Mouse (Mus musculus): ENCODE measurements at regions not wholly inside any gene's neighbourhood (a gene's known extent, or its start where the extent isn't known, plus 50 kb on each side); places are given as distances from the start of the nearest gene placed in this dataset.

GRCm38 (mm10) chr1:128983411-128983810 lies 289.7 kb upstream of the Thsd7b start:
- in situ Hi-C loops (cut with MboI; ENCODE audit: low sequenced_read_pairs) = no loop called here

GRCm38 (mm10) chr1:128975586-128975985 lies 297.5 kb upstream of the Thsd7b start:
- in situ Hi-C loops (cut with MboI; ENCODE audit: low sequenced_read_pairs) = no loop called here

- in situ Hi-C loops (cut with MboI; ENCODE audit: low sequenced_read_pairs) = no loop called here
These were observed 321.7 kb upstream of the Thsd7b start for GRCm38 (mm10) chr1:128951436-128951835.

- in situ Hi-C loops (cut with MboI; ENCODE audit: low sequenced_read_pairs) = no loop called here
These were observed 322.6 kb upstream of the Thsd7b start for GRCm38 (mm10) chr1:128950512-128950911.

GRCm38 (mm10) chr1:128914811-128915210 lies 322.7 kb upstream of the Cxcr4 start:
- in situ Hi-C loops (cut with MboI; ENCODE audit: low sequenced_read_pairs) = no loop called here

DNA sequence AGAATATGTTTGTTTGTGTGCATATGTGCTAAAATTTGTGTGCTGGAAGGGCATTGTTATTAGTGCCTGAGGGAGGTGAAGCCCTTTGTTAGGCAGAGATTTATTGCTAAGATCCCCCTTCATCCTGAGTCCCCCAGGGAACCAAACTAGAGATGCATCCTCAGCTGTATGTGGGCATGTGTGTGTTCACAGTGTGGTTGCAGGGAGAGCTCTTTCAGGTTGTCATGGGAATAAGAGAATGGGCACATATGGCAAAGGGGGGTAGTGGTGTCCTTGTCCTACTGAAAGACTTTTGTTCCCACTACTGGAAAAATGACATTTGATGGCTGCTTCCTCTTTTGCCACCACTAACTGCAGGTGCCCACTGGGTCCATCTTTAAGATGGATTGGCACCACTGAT lies 320.4 kb upstream of the Cxcr4 start:
- in situ Hi-C loops (cut with MboI; ENCODE audit: low sequenced_read_pairs) = no loop called here

DNA sequence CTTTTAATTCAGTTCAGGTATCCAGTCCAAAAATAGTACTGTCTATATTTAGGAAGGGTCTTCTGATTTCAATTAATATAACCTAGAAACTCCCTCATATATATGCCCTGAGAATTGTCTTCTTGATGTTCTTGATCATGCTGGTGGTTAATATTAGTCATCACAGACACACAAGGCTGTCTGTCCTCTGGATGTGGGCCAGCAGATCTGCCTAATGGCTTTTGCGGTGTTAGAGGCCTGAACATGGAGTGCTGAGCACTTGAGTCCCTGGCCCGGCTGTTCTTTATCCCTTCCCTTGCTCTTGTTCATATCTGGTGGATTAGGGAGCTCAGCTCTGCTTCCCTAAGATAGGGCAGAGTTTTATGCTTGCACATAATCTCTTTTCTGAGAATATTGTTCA lies 315.5 kb upstream of the Cxcr4 start:
- in situ Hi-C loops (cut with MboI; ENCODE audit: low sequenced_read_pairs) = no loop called here

- in situ Hi-C loops (cut with MboI; ENCODE audit: low sequenced_read_pairs) = no loop called here
These were observed 305.9 kb upstream of the Cxcr4 start for GRCm38 (mm10) chr1:128898025-128898424.

DNA sequence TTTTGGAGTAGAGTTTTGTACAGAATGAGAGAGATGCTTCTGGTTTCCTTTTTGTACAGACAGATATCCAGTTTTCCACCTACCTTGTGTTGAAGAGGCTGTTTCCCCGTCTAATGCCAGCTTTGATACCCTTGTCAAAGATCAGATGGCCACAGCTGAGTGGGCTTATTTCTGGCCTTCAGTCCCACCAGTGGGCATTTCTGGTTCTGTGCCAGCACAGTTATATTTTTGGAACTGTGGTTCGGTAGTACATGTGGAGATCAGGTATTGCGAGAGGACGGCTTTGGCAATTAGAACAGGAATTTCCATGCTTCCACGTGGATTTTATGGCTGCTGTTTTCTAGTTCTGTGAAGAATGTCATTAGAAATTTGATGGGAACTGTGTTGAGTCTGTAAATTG lies 302.5 kb upstream of the Cxcr4 start:
- in situ Hi-C loops (cut with MboI; ENCODE audit: low sequenced_read_pairs) = no loop called here

GRCm38 (mm10) chr1:128878291-128878690 lies 286.2 kb upstream of the Cxcr4 start:
- in situ Hi-C loops (cut with MboI; ENCODE audit: low sequenced_read_pairs) = no loop called here

- in situ Hi-C loops (cut with MboI; ENCODE audit: low sequenced_read_pairs) = no loop called here
These were observed 283.2 kb upstream of the Cxcr4 start for GRCm38 (mm10) chr1:128875289-128875688.

DNA sequence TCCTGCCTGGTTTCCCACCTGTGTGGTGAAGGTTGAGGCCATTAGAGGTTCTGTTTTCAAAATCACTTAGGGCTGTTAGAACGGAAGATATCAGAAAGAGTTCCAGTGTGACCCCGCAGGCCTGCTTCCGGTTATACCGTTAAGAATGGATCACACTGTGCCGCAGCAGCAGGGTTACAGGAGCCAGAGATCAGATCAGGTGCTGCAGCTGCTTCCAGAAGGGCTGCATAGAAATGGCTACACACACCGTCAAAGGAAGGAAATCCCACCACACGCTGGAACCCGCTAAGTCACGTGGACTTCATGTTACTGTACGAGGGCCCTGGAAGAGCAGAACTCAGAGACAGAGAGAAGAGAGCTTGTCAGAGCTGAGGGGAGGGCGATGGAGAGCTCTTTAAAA lies 282.1 kb upstream of the Cxcr4 start:
- in situ Hi-C loops (cut with MboI; ENCODE audit: low sequenced_read_pairs) = loop anchor here (25.0 kb wide), 1 partner anchor 363 kb away; no protein-coding TSS in a partner anchor

DNA sequence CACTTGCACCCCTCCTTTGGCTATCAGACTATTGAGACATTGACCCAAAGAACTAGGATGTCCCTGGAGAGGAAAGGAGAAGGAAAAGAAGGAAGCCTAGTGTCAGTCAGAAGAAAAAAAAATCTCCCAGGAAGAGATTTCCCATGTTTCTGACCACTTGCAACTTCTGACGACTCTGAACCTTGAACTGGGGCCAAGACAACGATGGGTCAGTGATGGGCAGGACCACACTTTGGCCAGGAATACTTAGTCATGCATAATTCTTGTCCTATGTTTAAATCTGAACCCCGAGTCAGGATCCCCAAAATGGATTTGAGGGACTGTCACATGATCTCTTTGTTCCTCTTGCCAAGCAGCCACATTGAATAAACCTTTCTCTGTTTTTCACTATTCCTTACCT lies 276.7 kb upstream of the Cxcr4 start:
- in situ Hi-C loops (cut with MboI; ENCODE audit: low sequenced_read_pairs) = loop anchor here (25.0 kb wide), 1 partner anchor 369 kb away; no protein-coding TSS in a partner anchor

- in situ Hi-C loops (cut with MboI; ENCODE audit: low sequenced_read_pairs) = loop anchor here (25.0 kb wide), 1 partner anchor 377 kb away; no protein-coding TSS in a partner anchor
These were observed 268.4 kb upstream of the Cxcr4 start for GRCm38 (mm10) chr1:128860537-128860936.

- in situ Hi-C loops (cut with MboI; ENCODE audit: low sequenced_read_pairs) = loop anchor here (25.0 kb wide), 1 partner anchor 377 kb away; no protein-coding TSS in a partner anchor
These were observed 268.0 kb upstream of the Cxcr4 start for GRCm38 (mm10) chr1:128860094-128860493.

DNA sequence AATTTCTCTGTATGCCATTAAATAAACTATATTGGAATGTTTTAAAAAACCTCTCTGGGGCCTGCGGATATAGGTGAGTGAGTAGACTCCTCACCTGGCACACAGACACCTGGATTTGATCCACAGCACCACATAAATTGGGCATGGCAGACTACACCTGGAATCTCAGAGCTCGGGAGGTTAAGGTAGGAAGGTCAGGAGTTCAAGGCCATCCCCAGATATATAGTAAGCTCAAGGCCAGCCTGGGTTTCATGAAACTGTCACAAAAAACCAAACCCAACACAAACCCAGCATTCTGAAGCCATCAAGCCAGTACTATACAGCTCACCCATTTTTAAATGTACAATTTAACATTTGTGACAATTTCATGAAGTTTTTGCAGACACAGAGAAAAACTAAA lies 266.6 kb upstream of the Cxcr4 start:
- in situ Hi-C loops (cut with MboI; ENCODE audit: low sequenced_read_pairs) = loop anchor here (25.0 kb wide), 1 partner anchor 379 kb away; no protein-coding TSS in a partner anchor

DNA sequence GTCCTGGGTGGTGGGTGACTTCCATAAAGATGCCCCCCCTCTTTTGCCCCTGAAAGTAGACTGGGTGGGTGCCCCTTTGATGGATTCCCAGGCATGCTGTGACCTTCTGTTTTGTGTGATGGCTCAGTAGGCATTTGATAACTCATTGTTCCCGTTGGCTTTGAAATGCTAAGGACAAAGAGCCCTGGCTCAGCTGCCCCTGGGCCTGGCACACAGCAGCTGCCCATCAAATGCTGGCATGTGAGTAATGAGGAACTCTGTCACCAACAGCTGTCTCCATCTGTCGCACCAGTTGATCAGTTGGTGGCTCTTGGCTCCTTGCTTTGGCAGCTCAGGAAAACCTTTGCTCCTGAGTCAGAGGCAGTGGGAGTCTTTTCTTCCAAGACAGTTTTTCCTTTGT lies 264.8 kb upstream of the Cxcr4 start:
- in situ Hi-C loops (cut with MboI; ENCODE audit: low sequenced_read_pairs) = loop anchor here (25.0 kb wide), 1 partner anchor 380 kb away; no protein-coding TSS in a partner anchor

DNA sequence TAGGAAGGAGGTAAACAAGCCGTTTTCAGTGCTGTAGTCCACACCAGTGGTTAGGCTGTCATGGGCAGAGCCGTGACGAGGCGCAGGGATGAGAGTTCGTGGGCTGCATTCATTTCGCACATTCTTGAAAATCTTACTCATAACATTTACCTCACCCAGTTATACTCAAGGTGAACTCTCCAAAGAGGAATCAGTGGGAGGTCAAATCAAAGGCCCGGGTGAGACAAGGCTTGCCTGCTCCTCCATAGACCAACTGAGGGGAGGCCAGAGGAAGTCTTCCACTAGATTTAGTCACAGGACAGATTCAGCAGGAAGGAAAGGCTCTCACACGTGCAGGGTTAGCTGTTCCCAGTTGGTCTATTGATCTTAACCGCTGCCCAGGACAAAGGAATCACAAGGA lies 262.6 kb upstream of the Cxcr4 start:
- in situ Hi-C loops (cut with MboI; ENCODE audit: low sequenced_read_pairs) = loop anchor here (25.0 kb wide), 1 partner anchor 383 kb away; no protein-coding TSS in a partner anchor

- in situ Hi-C loops (cut with MboI; ENCODE audit: low sequenced_read_pairs) = loop anchor here (25.0 kb wide), 1 partner anchor 384 kb away; no protein-coding TSS in a partner anchor
These were observed 261.2 kb upstream of the Cxcr4 start for GRCm38 (mm10) chr1:128853286-128853685.

- in situ Hi-C loops (cut with MboI; ENCODE audit: low sequenced_read_pairs) = loop anchor here (25.0 kb wide), 1 partner anchor 1000 kb away; no protein-coding TSS in a partner anchor
These were observed 245.3 kb upstream of the Cxcr4 start for GRCm38 (mm10) chr1:128837361-128837760.

- in situ Hi-C loops (cut with MboI; ENCODE audit: low sequenced_read_pairs) = loop anchor here (25.0 kb wide), 1 partner anchor 998 kb away; no protein-coding TSS in a partner anchor
These were observed 243.4 kb upstream of the Cxcr4 start for GRCm38 (mm10) chr1:128835510-128835909.

GRCm38 (mm10) chr1:128833096-128833715 lies 241.1 kb upstream of the Cxcr4 start:
- in situ Hi-C loops (cut with MboI; ENCODE audit: low sequenced_read_pairs) = loop anchor here (25.0 kb wide), 1 partner anchor 996 kb away; no protein-coding TSS in a partner anchor
